Mouse (Mus musculus): ENCODE data around the gene Actr3.

Gene Actr3

DNA sequence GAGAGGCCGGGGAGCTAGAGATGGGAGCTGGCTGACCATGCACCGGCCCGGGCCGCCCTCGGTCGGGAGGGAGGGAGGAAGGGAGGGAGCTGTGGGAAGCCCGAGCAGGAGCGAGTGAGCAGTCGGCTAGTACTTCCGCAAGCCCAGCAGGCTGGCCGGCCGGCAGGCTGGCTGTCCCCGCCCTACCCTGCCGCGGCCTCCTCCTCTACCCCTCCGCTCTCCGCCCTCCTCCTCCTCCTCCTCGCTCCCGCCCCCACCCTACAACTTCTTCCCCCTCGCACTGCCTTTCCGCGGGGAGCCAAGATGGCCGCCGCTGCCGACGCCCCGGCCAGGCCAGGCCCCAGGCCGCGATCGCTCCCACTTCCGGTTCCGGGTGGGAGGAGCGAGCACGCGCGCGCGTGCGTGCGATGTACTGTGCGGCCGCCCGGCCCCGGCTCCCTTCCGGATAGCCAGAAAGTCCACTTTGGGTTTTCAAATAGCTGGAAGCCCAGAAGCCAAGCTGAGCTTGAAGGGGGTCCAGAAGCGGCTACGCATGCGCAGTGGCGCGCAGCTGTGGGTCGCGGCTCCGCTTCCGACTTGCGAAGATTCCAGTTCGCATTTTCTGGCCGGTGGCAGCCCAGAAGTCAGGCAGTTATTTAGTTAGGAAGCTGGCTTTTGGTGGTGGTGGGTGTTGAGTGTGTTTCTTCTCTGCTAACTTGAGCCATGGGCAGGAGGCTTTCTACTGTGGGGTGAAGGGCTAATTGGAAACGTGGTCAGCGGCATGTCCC, at the start of gene Actr3:
Gene Actr3 (minus strand): TSS at position 359 of the 767 bp plus-strand sequence.
- DNase-seq (ENCODE audit: low spot score) = peak; percentile 100

DNA sequence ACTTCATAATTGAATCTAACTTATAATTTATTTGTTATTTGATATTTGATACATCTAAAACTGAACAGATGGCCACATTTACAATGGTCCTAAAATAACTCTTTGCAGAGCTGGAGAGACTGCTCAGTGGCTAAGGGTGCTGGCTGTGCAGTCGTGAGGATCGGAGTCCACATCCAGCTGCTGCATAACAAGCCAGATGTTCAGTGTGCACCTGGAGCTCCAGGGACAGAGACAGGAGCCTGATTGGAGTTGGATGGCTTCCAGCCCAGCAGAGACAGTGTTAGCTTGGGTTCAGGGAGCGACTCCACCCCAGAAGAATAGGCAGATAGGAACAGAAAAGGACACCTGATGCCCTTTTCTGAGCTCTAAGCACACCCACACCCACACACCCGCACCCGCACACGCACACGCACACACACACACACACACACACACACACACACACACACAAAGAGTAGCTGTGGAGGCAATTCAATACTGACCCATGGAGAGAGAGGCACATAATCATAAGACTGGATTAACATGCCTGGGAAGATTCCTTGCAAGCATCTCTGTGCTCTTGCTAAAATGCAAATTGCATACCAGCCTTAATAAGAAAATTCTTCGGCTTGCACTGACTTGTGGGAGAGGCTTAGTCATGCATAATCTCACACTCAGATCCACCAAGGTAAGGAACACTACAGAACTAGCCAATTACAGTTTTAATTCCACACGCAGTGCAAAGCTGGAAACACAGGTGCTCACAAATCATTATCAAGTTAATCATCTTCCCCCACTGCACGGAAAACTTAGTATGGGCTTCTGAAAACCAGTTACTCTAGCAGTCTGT, 47.1 kb upstream of the Actr3 start:
- DNase-seq (ENCODE audit: low spot score) = peak; percentile 32

DNA sequence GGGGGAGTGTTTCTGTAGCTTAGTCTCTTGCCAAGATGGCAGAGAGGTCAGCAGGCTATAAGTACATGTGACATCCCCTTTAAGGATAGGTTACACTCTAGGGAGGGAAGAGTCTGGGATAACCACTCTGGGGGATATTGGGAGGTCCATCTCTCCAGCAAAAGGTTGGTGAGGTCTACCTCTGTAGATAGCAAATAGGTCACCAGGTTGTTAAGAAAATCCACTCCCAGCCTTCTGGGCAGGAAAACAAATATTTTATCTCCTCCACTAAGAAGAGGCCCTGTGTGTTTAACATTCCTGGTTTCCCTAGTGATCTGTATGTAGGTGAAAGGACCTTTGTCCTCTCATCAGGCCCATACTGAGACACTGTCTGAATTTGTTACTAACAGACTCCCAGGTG, 46.3 kb upstream of the Actr3 start:
- no peak for DNase-seq (ENCODE audit: low spot score)

GRCm38 (mm10) chr1:125478588-125478987, 43.1 kb upstream of the Actr3 start:
- DNase-seq (ENCODE audit: low spot score) = no peak

GRCm38 (mm10) chr1:125475961-125476682, 40.6 kb upstream of the Actr3 start:
- no peak for DNase-seq (ENCODE audit: low spot score)

GRCm38 (mm10) chr1:125473866-125474265, 38.3 kb upstream of the Actr3 start:
- DNase-seq (ENCODE audit: low spot score) = no peak

DNA sequence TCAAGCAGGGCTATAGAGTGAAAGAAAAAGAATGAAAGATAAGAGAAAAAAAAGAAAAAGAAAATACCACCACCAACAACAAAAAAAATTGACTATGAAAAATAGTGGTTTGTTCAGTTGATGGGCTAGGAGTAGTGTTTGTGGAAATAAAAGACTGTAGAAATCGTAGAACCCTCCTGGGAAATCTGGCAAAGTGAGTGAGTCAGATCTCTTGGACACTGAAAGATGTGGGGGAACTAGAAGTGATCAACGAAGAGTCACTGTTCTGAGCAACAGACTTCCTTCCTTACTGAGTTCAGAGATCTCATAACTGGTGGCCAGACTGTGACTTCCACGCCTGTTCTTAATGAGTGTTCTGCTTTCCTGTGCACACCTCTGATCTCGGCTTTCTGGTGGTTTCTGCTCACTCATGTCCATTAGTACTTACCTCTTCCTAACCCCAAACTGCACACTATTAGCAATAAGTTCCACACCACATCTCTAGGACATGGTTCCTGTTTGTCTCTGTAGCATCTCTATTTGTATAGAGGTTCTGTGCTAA, 37.7 kb upstream of the Actr3 start:
- DNase-seq (ENCODE audit: low spot score) = no peak

DNA sequence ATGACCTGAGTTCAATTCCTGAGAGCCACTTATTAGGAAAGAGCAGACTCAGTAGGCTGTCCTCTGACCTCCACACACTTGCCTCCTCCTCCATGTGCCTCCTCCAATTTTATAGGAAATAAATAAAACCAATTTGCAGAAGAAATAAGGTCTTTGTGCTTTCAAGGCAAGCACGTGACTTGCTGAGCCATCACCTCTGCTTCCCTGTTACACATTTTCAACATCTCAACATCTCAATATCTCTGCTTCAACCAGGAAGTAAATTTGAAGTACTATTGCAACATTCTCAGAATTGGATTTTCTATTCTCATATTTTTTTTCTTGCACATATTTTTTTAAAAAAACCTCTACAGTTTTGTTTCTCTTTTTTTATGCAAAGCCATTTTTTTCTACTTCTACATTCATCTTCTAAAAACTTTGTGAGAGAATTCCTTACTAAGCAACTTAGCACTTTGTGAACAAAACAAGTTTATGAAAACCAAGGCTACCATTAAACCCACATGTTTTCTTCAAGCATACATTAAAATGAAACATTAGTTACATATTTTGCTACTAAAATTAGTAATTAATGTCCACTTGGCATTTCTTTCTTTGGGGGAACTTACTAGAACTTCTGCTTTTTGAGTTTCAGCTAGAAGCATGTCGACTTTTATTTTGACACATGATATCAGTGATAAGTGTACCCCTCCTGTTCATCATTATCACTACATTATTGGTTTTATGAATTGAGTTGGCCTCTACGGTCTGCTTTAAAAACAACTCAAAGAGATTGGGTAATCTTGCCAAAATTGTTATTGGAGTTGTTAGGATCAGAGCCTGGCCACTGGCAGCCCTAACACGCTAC, 35.5 kb upstream of the Actr3 start:
- no peak for DNase-seq (ENCODE audit: low spot score)

GRCm38 (mm10) chr1:125467936-125468335, 32.4 kb upstream of the Actr3 start:
- no peak for DNase-seq (ENCODE audit: low spot score)

DNA sequence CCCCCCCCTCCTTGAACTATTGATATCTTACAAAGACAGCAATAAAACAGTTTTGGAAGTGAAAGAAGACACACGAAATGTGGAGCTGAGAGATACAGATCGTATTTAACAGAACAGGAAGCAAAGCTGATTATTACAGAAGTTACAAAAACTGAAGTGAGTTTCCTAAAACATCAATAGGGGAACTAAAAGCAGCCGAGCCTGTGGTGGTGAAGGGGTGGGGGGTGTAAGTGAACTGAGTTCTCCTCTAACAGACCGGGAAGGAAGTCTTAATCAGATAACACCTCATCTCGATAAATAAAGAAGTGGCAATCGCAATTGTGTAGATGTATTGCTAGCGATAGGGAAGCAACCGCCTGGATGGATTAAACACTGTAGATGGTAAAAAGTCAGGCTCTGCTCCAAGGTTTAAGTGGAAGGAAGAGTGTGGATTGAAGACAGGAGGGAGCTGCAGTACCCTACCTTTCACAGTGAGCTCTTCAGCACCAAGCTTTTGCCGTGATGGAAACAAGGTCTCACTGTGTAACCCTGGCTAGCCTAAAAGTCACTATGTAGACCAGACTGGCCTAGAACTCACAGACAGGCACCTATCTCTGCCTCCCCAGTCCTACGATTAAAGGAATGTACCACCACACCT, 31.2 kb upstream of the Actr3 start:
- DNase-seq (ENCODE audit: low spot score) = no peak

GRCm38 (mm10) chr1:125464011-125464410, 28.5 kb upstream of the Actr3 start:
- no peak for DNase-seq (ENCODE audit: low spot score)

- DNase-seq (ENCODE audit: low spot score) = no peak
Observed at GRCm38 (mm10) chr1:125463349-125463748, 27.8 kb upstream of the Actr3 start.

- DNase-seq (ENCODE audit: low spot score) = no peak
Observed at GRCm38 (mm10) chr1:125462917-125463316, 27.4 kb upstream of the Actr3 start.

DNA sequence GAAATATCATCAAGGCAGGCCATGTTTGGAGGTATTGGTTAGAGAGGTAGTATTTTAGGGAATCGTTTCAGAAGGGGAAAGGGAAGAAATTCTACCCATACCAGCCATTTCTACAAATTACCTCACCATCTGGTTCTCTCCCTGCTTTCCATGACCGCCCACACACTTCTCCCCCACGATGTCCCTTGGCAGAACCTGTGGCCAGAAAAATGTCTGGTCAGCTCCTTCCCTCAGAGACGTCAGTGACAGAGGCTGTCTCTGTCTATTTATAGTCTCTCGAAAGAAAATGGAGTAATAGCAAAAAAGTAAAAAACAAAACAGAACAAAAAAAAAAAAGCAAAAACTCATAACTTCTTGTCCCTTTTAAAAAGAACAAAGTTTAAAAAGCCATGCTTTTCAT, 23.0 kb upstream of the Actr3 start:
- DNase-seq (ENCODE audit: low spot score) = peak; percentile 48

DNA sequence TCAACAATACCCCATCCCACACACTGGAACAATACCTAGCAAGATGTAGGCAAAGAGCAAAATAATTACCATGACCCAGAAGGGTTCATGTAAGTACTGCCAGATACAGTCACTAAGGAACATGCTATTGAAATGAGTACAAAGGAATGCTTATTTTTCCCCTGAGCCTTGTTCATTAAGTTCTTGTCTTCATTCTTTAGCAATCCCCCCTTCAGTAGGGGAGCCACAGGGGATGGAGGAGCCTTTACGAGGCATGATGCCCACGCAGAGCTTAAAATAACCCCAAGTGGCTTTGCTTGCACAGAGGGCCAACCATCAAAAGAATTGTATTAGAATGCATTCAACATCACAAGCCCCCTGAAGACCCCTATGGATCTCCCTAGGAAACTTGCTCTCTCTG, 19.6 kb upstream of the Actr3 start:
- DNase-seq (ENCODE audit: low spot score) = no peak

DNA sequence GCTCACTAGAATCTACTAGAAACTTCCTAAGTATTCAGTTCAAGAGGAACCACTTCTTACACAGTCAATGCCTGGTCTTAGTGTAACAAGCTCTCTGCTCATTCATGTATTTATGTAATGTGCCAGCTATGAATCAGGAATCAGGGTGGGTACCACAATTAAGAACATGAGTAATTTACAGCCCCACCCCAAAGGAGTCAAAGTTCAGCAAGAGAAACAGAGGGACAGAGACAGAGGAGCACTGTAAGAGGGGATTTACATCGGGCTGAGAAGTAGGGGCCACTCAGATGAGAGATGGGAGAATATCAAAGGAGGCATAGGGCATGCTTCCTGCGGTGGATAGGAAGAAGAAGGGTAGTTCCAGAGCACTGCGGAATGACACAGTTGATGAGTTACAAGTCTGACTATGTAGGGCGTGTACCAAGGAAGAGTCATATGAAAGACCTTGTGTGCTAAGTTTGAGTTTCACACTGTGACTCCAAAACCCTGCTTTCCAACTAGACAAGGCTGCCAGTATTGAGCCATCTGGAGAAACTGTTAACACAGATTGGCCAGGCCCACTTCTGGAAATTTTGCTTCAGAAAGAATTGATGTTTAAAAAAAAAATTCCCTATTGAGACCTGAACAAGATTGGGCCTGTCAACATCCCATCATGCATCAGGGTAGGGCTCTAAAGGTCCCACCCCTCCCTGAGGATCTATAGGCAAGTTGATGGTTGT, 14.9 kb upstream of the Actr3 start:
- DNase-seq (ENCODE audit: low spot score) = no peak

DNA sequence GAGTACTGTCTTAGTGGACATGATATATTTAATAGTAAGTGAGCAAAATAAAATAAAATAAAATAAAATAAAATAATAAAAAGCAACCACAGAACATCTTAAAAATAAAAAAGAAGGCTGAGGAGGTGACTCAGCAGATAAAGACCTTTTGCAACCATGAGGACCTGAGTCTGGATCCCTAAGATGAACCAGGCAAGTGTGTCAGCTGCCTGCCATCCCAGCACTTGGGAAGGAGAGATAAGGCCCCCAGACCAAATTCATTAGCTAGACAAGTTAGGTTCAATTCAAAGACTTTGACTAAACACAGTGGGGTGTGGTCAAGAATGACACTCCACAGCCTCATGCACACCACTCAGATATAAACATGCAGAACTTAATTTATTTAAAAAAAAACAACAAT, 12.4 kb upstream of the Actr3 start:
- no peak for DNase-seq (ENCODE audit: low spot score)

GRCm38 (mm10) chr1:125441679-125442078, 6.2 kb upstream of the Actr3 start:
- DNase-seq (ENCODE audit: low spot score) = no peak

- DNase-seq (ENCODE audit: low spot score) = no peak
Observed at GRCm38 (mm10) chr1:125441251-125441650, 5.7 kb upstream of the Actr3 start.

GRCm38 (mm10) chr1:125439556-125439955, 4.0 kb upstream of the Actr3 start:
- DNase-seq (ENCODE audit: low spot score) = peak; percentile 68
